Mouse (Mus musculus) CH12.LX (cell line): Measurements from ENCODE around the gene Alkbh2. TPM values are rescaled to one million over a fixed set of nuclear protein-coding genes. Genes with fewer than 3 reads are reported as not detected.

Source experiments
- DNase-seq: peaks from one replicate; pipeline ENCODE4 v3.0.0-alpha.2; 2013; ENCODE audit errors: extremely low read depth
- H3K27ac ChIP-seq: 2 replicates; pipeline ENCODE4 v1.5.1; 2012; ENCODE audit warnings: low read depth, mild to moderate bottlenecking, control low read depth, moderate library complexity; ENCODE audit not compliant: insufficient read depth
- H3K27me3 ChIP-seq: replicated peaks from 2 replicates; pipeline ENCODE3; 2012; ENCODE audit warnings: inconsistent platforms
- H3K36me3 ChIP-seq, 2 experiments: replicated peaks in 1 of 2; 2 replicates each; pipeline versions ENCODE3 to v1.6.1; 2012; ENCODE audit warnings: inconsistent platforms in 1 of 2, low read length in 1 of 2, mild to moderate bottlenecking in 1 of 2, mixed read lengths in 1 of 2, moderate library complexity in 1 of 2; ENCODE audit not compliant: control insufficient read depth in 1 of 2, insufficient read depth in 1 of 2
- H3K4me1 ChIP-seq, 2 experiments: 2 replicates each; pipeline ENCODE4 v1.6.1; 2012; ENCODE audit warnings: inconsistent platforms in 1 of 2, moderate library complexity in 1 of 2; ENCODE audit not compliant: insufficient read depth in 2 of 2, control insufficient read depth in 1 of 2
- H3K4me2 ChIP-seq: 2 replicates; pipeline ENCODE4 v1.6.1; 2012; ENCODE audit warnings: low read depth, mild to moderate bottlenecking, control low read depth; ENCODE audit not compliant: poor library complexity, insufficient read depth, severe bottlenecking
- H3K4me3 ChIP-seq, 3 experiments: fragments of 150-350 bp in 1 of 3; sonication (generic) in 1 of 3; replicated peaks in 1 of 3; 2 replicates each; pipeline versions ENCODE3 to v1.5.1; 2011 to 2012; ENCODE audit warnings: low read depth in 2 of 3, low read length in 2 of 3, mild to moderate bottlenecking in 2 of 3, moderate library complexity in 2 of 3, control low read depth in 1 of 3, improper control_type of control experiment in 1 of 3, inconsistent platforms in 1 of 3, mixed read lengths in 1 of 3; ENCODE audit not compliant: poor library complexity in 1 of 3
- H3K79me2 ChIP-seq: replicated peaks from 2 replicates; pipeline ENCODE4 v1.6.1; 2012; ENCODE audit warnings: mild to moderate bottlenecking, moderate library complexity; ENCODE audit not compliant: control insufficient read depth, poor library complexity, insufficient read depth, severe bottlenecking; ENCODE audit errors: extremely low read depth
- H3K9ac ChIP-seq: 2 replicates; pipeline ENCODE4 v1.6.1; 2012; ENCODE audit warnings: low read depth, mild to moderate bottlenecking, control low read depth, moderate library complexity; ENCODE audit not compliant: insufficient read depth
- H3K9me3 ChIP-seq: replicated peaks from 2 replicates; pipeline ENCODE3; 2012; ENCODE audit warnings: low read length, inconsistent platforms, mixed read lengths
- BHLHE40 ChIP-seq: IDR thresholded peaks from 2 replicates; pipeline ENCODE4 v1.6.1; 2011; ENCODE audit warnings: mild to moderate bottlenecking, low read depth, low read length, improper control_type of control experiment
- CHD1 ChIP-seq: IDR thresholded peaks from 2 replicates; pipeline ENCODE4 v1.6.1; 2012; ENCODE audit warnings: low read depth, low read length, improper control_type of control experiment, inconsistent platforms
- CTCF ChIP-seq, 2 experiments: IDR thresholded peaks in 1 of 2; conservative IDR thresholded peaks in 1 of 2; 2 replicates each; pipeline ENCODE4 v1.5.1; 2011 to 2012; ENCODE audit warnings: low read depth in 2 of 2, low read length in 2 of 2, improper control_type of control experiment in 1 of 2, inconsistent platforms in 1 of 2, mild to moderate bottlenecking in 1 of 2, moderate library complexity in 1 of 2
- E2F4 ChIP-seq: IDR thresholded peaks from 2 replicates; pipeline ENCODE4 v1.6.1; 2011; ENCODE audit warnings: low read depth, low read length, improper control_type of control experiment; ENCODE audit not compliant: insufficient replicate concordance
- ELF1 ChIP-seq: IDR thresholded peaks from 2 replicates; pipeline ENCODE4 v1.6.1; 2014; ENCODE audit warnings: low read depth, mild to moderate bottlenecking, inconsistent platforms, low read length, improper control_type of control experiment
- EP300 ChIP-seq: IDR thresholded peaks from 2 replicates; pipeline ENCODE4 v1.6.1; 2011; ENCODE audit warnings: low read length, improper control_type of control experiment
- ETS1 ChIP-seq: conservative IDR thresholded peaks from 2 replicates; pipeline ENCODE4 v1.6.1; 2012; ENCODE audit warnings: low read depth, mild to moderate bottlenecking, inconsistent platforms, low read length, improper control_type of control experiment, moderate library complexity
- GABPA ChIP-seq: IDR thresholded peaks from 2 replicates; pipeline ENCODE4 v1.6.1; 2012; ENCODE audit warnings: low read depth, low read length, improper control_type of control experiment, inconsistent platforms; ENCODE audit not compliant: insufficient replicate concordance
- HCFC1 ChIP-seq: IDR thresholded peaks from 2 replicates; pipeline ENCODE4 v1.6.1; 2012; ENCODE audit warnings: low read depth, mild to moderate bottlenecking, inconsistent platforms, low read length, improper control_type of control experiment
- JUN ChIP-seq: IDR thresholded peaks from 2 replicates; pipeline ENCODE4 v1.6.1; 2011; ENCODE audit warnings: low read depth, mild to moderate bottlenecking, low read length, improper control_type of control experiment, moderate library complexity; ENCODE audit not compliant: insufficient read depth
- KAT2A ChIP-seq: IDR thresholded peaks from 2 replicates; pipeline ENCODE4 v1.6.1; 2012; ENCODE audit warnings: low read length, improper control_type of control experiment, inconsistent platforms; ENCODE audit not compliant: insufficient replicate concordance
- MAFK ChIP-seq: IDR thresholded peaks from 2 replicates; pipeline ENCODE4 v1.6.1; 2011; ENCODE audit warnings: low read length, improper control_type of control experiment; ENCODE audit not compliant: insufficient replicate concordance
- MAX ChIP-seq: IDR thresholded peaks from 2 replicates; pipeline ENCODE4 v1.6.1; 2011; ENCODE audit warnings: low read length, improper control_type of control experiment
- MEF2A ChIP-seq: IDR thresholded peaks from 2 replicates; pipeline ENCODE4 v1.6.1; 2014; ENCODE audit warnings: low read depth, mild to moderate bottlenecking, inconsistent platforms, low read length, improper control_type of control experiment, borderline replicate concordance
- MXI1 ChIP-seq: IDR thresholded peaks from 2 replicates; pipeline ENCODE4 v1.6.1; 2011; ENCODE audit warnings: mild to moderate bottlenecking, low read depth, low read length, improper control_type of control experiment
- RCOR1 ChIP-seq: conservative IDR thresholded peaks from 2 replicates; pipeline ENCODE4 v1.6.1; 2012; ENCODE audit warnings: low read depth, mild to moderate bottlenecking, inconsistent platforms, low read length, improper control_type of control experiment
- SIN3A ChIP-seq: IDR thresholded peaks from 2 replicates; pipeline ENCODE4 v1.6.1; 2012; ENCODE audit warnings: low read length, improper control_type of control experiment, inconsistent platforms
- TCF12 ChIP-seq: IDR thresholded peaks from 2 replicates; pipeline ENCODE4 v1.6.1; 2014; ENCODE audit warnings: low read depth, mild to moderate bottlenecking, inconsistent platforms, low read length, improper control_type of control experiment
- UBTF ChIP-seq: IDR thresholded peaks from 2 replicates; pipeline ENCODE4 v1.6.1; 2012; ENCODE audit warnings: low read depth, mild to moderate bottlenecking, inconsistent platforms, low read length, improper control_type of control experiment, moderate library complexity
- USF1 ChIP-seq: IDR thresholded peaks from 2 replicates; pipeline ENCODE4 v1.6.1; 2014; ENCODE audit warnings: low read depth, mild to moderate bottlenecking, inconsistent platforms, low read length, improper control_type of control experiment
- USF2 ChIP-seq: conservative IDR thresholded peaks from 2 replicates; pipeline ENCODE4 v1.6.1; 2011; ENCODE audit warnings: low read depth, low read length, improper control_type of control experiment
- ZKSCAN1 ChIP-seq: IDR thresholded peaks from 2 replicates; pipeline ENCODE4 v1.6.1; 2012; ENCODE audit warnings: low read depth, inconsistent platforms, low read length, improper control_type of control experiment, borderline replicate concordance
- ZMIZ1 ChIP-seq: IDR thresholded peaks from 2 replicates; pipeline ENCODE4 v1.6.1; 2012; ENCODE audit warnings: low read depth, mild to moderate bottlenecking, inconsistent platforms, low read length, improper control_type of control experiment
- ZNF384 ChIP-seq: IDR thresholded peaks from 2 replicates; pipeline ENCODE4 v1.6.1; 2012; ENCODE audit warnings: low read depth, low read length, improper control_type of control experiment, inconsistent platforms
- dilution Hi-C: fragments of 300-500 bp; cut with MboI; formaldehyde crosslinking; loops from 2 replicates; pipeline ENCODE4 v1.14.3; 2020; ENCODE audit warnings: low sequenced_read_pairs; ENCODE audit not compliant: extremely low pct_unique_long_range_greater_than_20kb, extremely low pct_ligation_motif_present
- in situ Hi-C: fragments of 300-500 bp; cut with MboI; formaldehyde crosslinking; loops from 3 replicates; pipeline ENCODE4 v1.14.3; 2019; ENCODE audit warnings: low sequenced_read_pairs, low pct_ligation_motif_present, low pct_unique_long_range_greater_than_20kb, mixed read lengths
- polyA plus RNA-seq: library from polyadenylated mRNA; unstranded; fragments of >175 nt; gene quantifications from 2 replicates; pipeline ENCODE4 v1.2.1, GENCODE M21; 2012; ENCODE audit warnings: low read depth; ENCODE audit not compliant: insufficient read length
- total RNA-seq, 2 experiments: library from RNA; depleted of rRNA; stranded (reverse); fragments of 300-350 nt in 1 of 2; fragments of >200 nt in 1 of 2; gene quantifications; 2 replicates each; pipeline ENCODE4 v1.2.3; 2012 to 2014

The Alkbh2 gene
- total and polyA plus RNA-seq, 3 experiments = 34.4 to 39.3 (median 35.7) TPM

- no peak overlapping the region for H3K27ac ChIP-seq
- peaks cover 27% of the 10 kb centered on the region for H3K27me3 ChIP-seq
- H3K79me2 ChIP-seq = no peaks in the 10 kb centered on the region
- in situ Hi-C loops = no loop called here
- H3K4me2 ChIP-seq = no peak overlapping the region
- dilution Hi-C loops = no loop called here
- H3K9ac ChIP-seq = no peak overlapping the region
- H3K4me3 ChIP-seq = no peak overlapping the region
- peaks cover 5% of the 10 kb centered on the region for H3K9me3 ChIP-seq
- no peak for TF ChIP-seq HCFC1
- no peak for TF ChIP-seq RCOR1
- no peak for TF ChIP-seq ZMIZ1
- TF ChIP-seq KAT2A = no peak
- TF ChIP-seq MAX = no peak
- TF ChIP-seq ZKSCAN1 = no peak
- TF ChIP-seq ZNF384 = peak; percentile 77
- no peaks in the 10 kb centered on the region for H3K36me3 ChIP-seq
- DNase-seq = no peak
- H3K4me1 ChIP-seq = peaks cover 4 to 9% of the 10 kb centered on the region in 2 experiments; a peak in 3 of 4 replicates
Measured at GRCm38 (mm10) chr5:114087875-114088480, 40.0 kb downstream of the Alkbh2 start.

GRCm38 (mm10) chr5:114085501-114085900 is 42.5 kb downstream of the Alkbh2 start:
- Histone ChIP-seq H3K79me2 (no peaks in the 10 kb centered on the region), H3K27me3 (peaks cover 6% of the 10 kb centered on the region), H3K9me3 (no peaks in the 10 kb centered on the region), H3K4me1 (peaks cover 0 to 9% of the 10 kb centered on the region in 2 experiments; a peak in 2 of 4 replicates), H3K4me2 (no peak overlapping the region), H3K27ac (no peak overlapping the region), H3K9ac (no peak overlapping the region)
- no peak for DNase-seq
- TF ChIP-seq GABPA (no peak), SIN3A (no peak), MEF2A (no peak), UBTF (no peak), JUN (no peak), MAX (no peak), MXI1 (no peak)
- TF ChIP-seq, all 38 proteins: peak for 0
- in situ Hi-C loops = no loop called here
- dilution Hi-C loops = no loop called here
- no peak overlapping the region for H3K4me3 ChIP-seq
- no peaks in the 10 kb centered on the region for H3K36me3 ChIP-seq

GRCm38 (mm10) chr5:114077009-114077408 is 51.0 kb downstream of the Alkbh2 start:
- H3K27me3 ChIP-seq = no peaks in the 10 kb centered on the region
- H3K36me3 ChIP-seq = no peaks in the 10 kb centered on the region
- no peak overlapping the region for H3K27ac ChIP-seq
- no peaks in the 10 kb centered on the region for H3K79me2 ChIP-seq
- no peak for DNase-seq
- H3K9me3 ChIP-seq = no peaks in the 10 kb centered on the region
- H3K4me2 ChIP-seq = no peak overlapping the region
- H3K4me3 ChIP-seq = no peak overlapping the region
- peaks cover 2 to 8% of the 10 kb centered on the region in 2 experiments for H3K4me1 ChIP-seq
- H3K9ac ChIP-seq = no peak overlapping the region
- TF ChIP-seq CHD1 = no peak
- no peak for TF ChIP-seq MEF2A
- no peak for TF ChIP-seq KAT2A
- no peak for TF ChIP-seq E2F4
- TF ChIP-seq MAX = no peak
- no peak for TF ChIP-seq EP300
- no peak for TF ChIP-seq TCF12
- no peak for TF ChIP-seq MXI1
- no peak for TF ChIP-seq ZMIZ1
- no peak for TF ChIP-seq CTCF (conservative IDR thresholded peaks at IDR 0.05 in 1 of 2, IDR thresholded peaks at IDR 0.05 in 1 of 2; ENCODE audit: low read depth in 2 of 2, low read length in 2 of 2)
- no peak for TF ChIP-seq BHLHE40
- TF ChIP-seq USF2 = no peak
- TF ChIP-seq UBTF = no peak
- no peak for TF ChIP-seq ETS1
- TF ChIP-seq JUN = no peak
- TF ChIP-seq GABPA = no peak
- no peak for TF ChIP-seq ELF1
- no peak for TF ChIP-seq RCOR1
- no peak for TF ChIP-seq USF1
- no peak for TF ChIP-seq MAFK
- in situ Hi-C loops (no loop called here), dilution Hi-C loops (no loop called here)
